Mouse (Mus musculus) neural tube, embryonic 14.5 days (tissue): ENCODE measurements at regions not wholly inside any gene's neighbourhood (a gene's known extent, or its start where the extent isn't known, plus 50 kb on each side); places are given as distances from the start of the nearest gene placed in this dataset.

Source experiments
- ATAC-seq: fragments of 200-750 bp; cut with Nextera tagmentation; 2 replicates; pipeline ENCODE4 v1.8.0; 2017; ENCODE audit warnings: low read depth, mild to moderate bottlenecking, moderate TSS enrichment, moderate library complexity
- H3K27ac ChIP-seq: fragments of 300-500 bp; sonication (generic); 2 replicates; pipeline ENCODE4 v1.5.1; 2014; ENCODE audit warnings: low read depth, mild to moderate bottlenecking, control low read depth, low read length, moderate library complexity, mixed read lengths
- H3K27me3 ChIP-seq: fragments of 300-500 bp; sonication (generic); 2 replicates; pipeline ENCODE4 v1.6.1; 2014; ENCODE audit warnings: low read length; ENCODE audit not compliant: control insufficient read depth, insufficient read depth
- H3K36me3 ChIP-seq: fragments of 300-500 bp; sonication (generic); 2 replicates; pipeline ENCODE4 v1.6.1; 2014; ENCODE audit warnings: low read length, mixed read lengths; ENCODE audit not compliant: control insufficient read depth, insufficient read depth
- H3K4me1 ChIP-seq: fragments of 300-500 bp; sonication (generic); 2 replicates; pipeline ENCODE4 v1.6.1; 2014; ENCODE audit warnings: low read length; ENCODE audit not compliant: control insufficient read depth, insufficient read depth
- H3K4me2 ChIP-seq: fragments of 300-500 bp; sonication (generic); 2 replicates; pipeline ENCODE4 v1.6.1; 2014; ENCODE audit warnings: mild to moderate bottlenecking, low read depth, low read length, control low read depth
- H3K4me3 ChIP-seq: fragments of 300-500 bp; sonication (generic); 2 replicates; pipeline ENCODE4 v1.5.1; 2014; ENCODE audit warnings: low read depth, low read length, control low read depth, mixed read lengths
- H3K9ac ChIP-seq: fragments of 300-500 bp; sonication (generic); replicated peaks from 2 replicates; pipeline ENCODE4 v1.6.1; 2014; ENCODE audit warnings: low read depth, mild to moderate bottlenecking, control low read depth, low read length, mixed read lengths
- H3K9me3 ChIP-seq: fragments of 300-500 bp; sonication (generic); 2 replicates; pipeline ENCODE4 v1.6.1; 2016; ENCODE audit warnings: low read length; ENCODE audit not compliant: control insufficient read depth
- WGBS: fragments of 180-500 bp; shearing (Covaris S2); extraction: QIAGEN DNeasy Blood & Tissue Kit; methylation state at CpG from one replicate; pipeline ENCODE4 v1.1.7; 2014; 5-methylcytosine and 5-hydroxymethylcytosine counted together

DNA sequence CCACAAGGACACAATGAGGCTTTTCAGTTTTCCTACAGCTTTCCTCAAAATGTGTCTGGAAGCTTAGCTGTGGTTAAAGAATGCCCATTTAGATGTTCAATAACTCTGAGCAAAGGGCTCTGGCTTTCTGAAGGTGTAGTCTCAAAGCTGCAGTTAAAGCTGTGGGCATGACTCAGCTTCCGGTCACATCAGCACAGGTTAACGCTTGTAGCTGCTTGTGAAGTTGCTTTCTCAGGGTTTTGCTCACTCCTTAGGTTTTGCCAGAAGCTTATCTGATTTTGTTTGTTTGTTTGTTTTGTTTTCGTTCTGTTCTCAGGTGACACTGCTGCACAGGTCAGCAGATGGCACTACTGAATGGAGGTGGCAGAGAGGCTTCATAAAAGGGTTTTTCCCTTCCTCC is 444.2 kb downstream of the Ets1 start:
- Histone ChIP-seq H3K4me2 (no peak overlapping the region), H3K27me3 (no peaks in the 10 kb centered on the region), H3K4me3 (no peak overlapping the region), H3K36me3 (no peaks in the 10 kb centered on the region), H3K9ac (no peak overlapping the region), H3K4me1 (no peaks in the 10 kb centered on the region), H3K9me3 (no peaks in the 10 kb centered on the region), H3K27ac (no peak overlapping the region)
- ATAC-seq: no peak
- WGBS: 83% methylated on average over 3 of the region's 3 CpGs

DNA sequence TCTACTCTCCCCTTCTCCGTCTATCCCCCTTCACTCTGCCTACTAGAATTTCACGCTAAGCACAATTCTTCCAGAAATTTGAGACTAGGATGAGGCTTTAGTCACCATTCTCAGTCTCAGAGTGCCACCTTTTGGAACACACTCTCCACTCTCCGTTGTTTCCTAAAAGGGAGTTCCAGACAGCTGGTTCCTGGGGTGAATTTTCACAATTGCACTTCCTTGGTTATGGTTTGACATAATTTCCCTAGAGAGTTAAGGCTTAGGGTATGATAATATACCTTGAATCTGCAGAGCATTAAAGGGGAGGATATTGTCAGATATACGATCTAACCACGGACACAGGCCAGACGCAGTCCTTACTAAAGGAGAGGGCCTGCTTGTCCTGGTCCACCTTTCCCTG is 444.8 kb downstream of the Ets1 start:
- H3K36me3 ChIP-seq: no peaks in the 10 kb centered on the region
- H3K4me2 ChIP-seq: no peak overlapping the region
- no peak overlapping the region for H3K9ac ChIP-seq
- H3K27ac ChIP-seq: no peak overlapping the region
- H3K4me3 ChIP-seq: no peak overlapping the region
- no peak for ATAC-seq
- H3K9me3 ChIP-seq: no peaks in the 10 kb centered on the region
- H3K4me1 ChIP-seq: no peaks in the 10 kb centered on the region
- WGBS: 65% methylated on average over 6 of the region's 6 CpGs
- no peaks in the 10 kb centered on the region for H3K27me3 ChIP-seq

DNA sequence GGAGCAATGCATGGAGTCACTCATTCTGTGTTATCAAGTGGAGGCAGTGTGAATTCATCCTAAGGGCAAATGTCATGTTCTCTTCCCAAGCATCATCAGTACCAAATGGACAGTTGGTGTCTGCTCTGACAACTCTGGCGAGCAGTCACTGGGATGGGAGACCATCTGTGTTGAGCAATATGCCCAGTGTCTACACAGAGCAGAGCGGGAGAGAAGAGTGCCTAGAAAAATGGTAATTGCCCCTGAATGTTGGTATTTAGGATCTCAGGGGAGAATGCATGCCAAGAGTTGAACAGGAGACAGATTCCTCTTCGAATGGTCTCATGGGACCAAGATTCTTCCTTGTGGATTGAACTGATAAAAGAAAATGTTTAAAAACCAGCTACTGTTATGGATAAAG is 454.0 kb downstream of the Ets1 start:
- 81% methylated on average over 3 of the region's 3 CpGs for whole genome bisulfite sequencing
- Histone ChIP-seq H3K4me1 (no peaks in the 10 kb centered on the region), H3K9ac (no peak overlapping the region), H3K4me2 (no peak overlapping the region), H3K4me3 (no peak overlapping the region), H3K27ac (no peak overlapping the region), H3K36me3 (no peaks in the 10 kb centered on the region), H3K27me3 (no peaks in the 10 kb centered on the region), H3K9me3 (no peaks in the 10 kb centered on the region)
- ATAC-seq: no peak

DNA sequence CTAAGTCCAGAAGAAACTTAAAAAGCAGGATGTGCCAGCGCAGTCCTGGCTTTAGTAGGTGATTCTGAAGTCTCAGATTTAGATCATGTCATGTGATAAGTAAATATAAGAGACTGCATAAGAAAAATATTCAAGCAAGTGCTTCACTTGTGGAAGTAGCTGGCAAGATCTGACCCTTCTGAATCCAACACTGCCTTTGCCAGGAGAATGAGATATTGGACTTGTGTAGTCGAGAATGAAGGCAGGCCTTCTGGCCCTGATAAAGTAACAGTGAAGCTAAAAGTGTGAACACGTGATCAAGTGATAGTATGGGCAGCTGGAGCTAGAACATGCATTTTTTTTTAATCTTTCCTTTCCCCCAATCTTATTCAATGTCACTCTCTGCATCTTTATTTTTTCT is 455.6 kb downstream of the Ets1 start:
- no peaks in the 10 kb centered on the region for H3K27me3 ChIP-seq
- whole genome bisulfite sequencing: 91% methylated on average over 3 of the region's 3 CpGs
- ATAC-seq: no peak
- no peak overlapping the region for H3K4me2 ChIP-seq
- no peak overlapping the region for H3K4me3 ChIP-seq
- H3K36me3 ChIP-seq: no peaks in the 10 kb centered on the region
- no peak overlapping the region for H3K27ac ChIP-seq
- H3K9ac ChIP-seq: no peak overlapping the region
- no peaks in the 10 kb centered on the region for H3K9me3 ChIP-seq
- no peaks in the 10 kb centered on the region for H3K4me1 ChIP-seq

DNA sequence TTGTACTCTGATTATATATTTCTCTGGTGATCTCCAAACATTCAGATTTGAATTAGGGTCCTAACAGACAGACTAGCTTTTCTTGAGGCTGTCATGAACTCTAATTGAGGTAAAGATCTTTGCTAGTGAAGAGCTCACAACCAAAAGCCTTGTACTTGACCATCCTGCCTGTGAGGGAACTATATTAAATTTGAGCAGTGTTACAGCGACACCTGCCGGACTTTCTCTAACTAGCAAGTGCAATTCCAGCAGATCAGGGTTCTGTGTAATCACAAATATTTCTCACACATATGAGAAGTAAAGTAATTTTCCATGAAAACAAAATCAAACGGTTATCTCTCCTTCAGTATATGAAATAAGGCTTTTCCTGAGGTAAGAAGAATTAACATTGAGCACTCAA is 459.6 kb downstream of the Ets1 start:
- no peak overlapping the region for H3K4me2 ChIP-seq
- no peaks in the 10 kb centered on the region for H3K4me1 ChIP-seq
- H3K9ac ChIP-seq: no peak overlapping the region
- no peaks in the 10 kb centered on the region for H3K9me3 ChIP-seq
- no peaks in the 10 kb centered on the region for H3K36me3 ChIP-seq
- no peak overlapping the region for H3K27ac ChIP-seq
- ATAC-seq: peak; percentile 44; the same call in 1 of the 2 replicates
- no peaks in the 10 kb centered on the region for H3K27me3 ChIP-seq
- WGBS: under 1% methylated on average over 3 of the region's 3 CpGs
- H3K4me3 ChIP-seq: no peak overlapping the region

DNA sequence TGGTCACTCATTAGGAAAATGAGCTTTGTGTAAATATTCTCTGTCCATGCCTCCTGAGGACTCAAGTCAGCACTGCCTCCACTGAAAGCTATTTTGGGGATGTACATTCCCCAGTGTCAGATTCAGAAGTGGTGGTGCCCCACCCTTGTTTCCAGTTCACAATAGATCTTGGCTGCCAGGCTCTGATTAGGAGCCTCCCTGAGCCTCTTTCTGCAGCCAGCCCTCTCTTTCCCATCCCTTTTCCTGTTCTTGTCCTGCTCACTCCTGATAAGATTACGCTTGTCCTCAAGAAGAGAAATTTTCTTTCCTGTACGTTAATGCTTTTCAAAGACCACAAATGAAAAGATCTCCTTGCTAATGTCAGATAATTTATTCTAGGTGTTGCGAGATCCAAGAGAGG is 465.2 kb downstream of the Ets1 start:
- Histone ChIP-seq H3K36me3 (no peaks in the 10 kb centered on the region), H3K9ac (no peak overlapping the region), H3K4me3 (no peak overlapping the region), H3K27me3 (no peaks in the 10 kb centered on the region), H3K4me2 (no peak overlapping the region), H3K9me3 (no peaks in the 10 kb centered on the region), H3K4me1 (0 out of 2 replicates have a peak, but pooled peaks cover 2% of the 10 kb centered on the region), H3K27ac (no peak overlapping the region)
- ATAC-seq: no peak
- 83% methylated on average over 3 of the region's 3 CpGs for WGBS

DNA sequence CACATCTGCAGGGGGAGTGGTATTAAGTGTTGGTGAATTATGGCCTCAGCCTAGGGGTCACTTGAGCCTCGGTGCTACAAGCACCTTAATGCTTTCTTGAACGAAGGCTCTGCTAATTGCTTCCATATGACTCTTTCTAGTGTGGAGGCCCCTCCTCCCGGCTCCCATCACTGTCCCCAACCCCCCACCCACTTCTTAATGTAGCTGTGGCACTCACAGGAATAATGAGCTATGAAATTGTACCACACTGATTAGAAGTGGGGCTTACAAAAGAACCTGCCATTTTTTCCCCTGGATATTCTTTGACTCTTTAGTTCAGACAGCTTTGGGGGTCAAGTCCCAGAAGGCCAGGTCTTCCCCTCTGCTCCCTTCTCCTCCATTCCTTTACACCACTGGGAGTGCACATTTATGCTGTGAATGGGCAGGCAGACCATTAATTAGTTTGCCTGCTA is 468.6 kb downstream of the Ets1 start:
- no peaks in the 10 kb centered on the region for H3K9me3 ChIP-seq
- H3K27ac ChIP-seq: no peak overlapping the region
- no peak overlapping the region for H3K9ac ChIP-seq
- H3K36me3 ChIP-seq: no peaks in the 10 kb centered on the region
- H3K4me2 ChIP-seq: no peak overlapping the region
- 15% methylated on average over 3 of the region's 3 CpGs for WGBS
- H3K4me1 ChIP-seq: 0 out of 2 replicates have a peak, but pooled peaks cover 2% of the 10 kb centered on the region
- ATAC-seq: no peak
- H3K27me3 ChIP-seq: no peaks in the 10 kb centered on the region
- no peak overlapping the region for H3K4me3 ChIP-seq

DNA sequence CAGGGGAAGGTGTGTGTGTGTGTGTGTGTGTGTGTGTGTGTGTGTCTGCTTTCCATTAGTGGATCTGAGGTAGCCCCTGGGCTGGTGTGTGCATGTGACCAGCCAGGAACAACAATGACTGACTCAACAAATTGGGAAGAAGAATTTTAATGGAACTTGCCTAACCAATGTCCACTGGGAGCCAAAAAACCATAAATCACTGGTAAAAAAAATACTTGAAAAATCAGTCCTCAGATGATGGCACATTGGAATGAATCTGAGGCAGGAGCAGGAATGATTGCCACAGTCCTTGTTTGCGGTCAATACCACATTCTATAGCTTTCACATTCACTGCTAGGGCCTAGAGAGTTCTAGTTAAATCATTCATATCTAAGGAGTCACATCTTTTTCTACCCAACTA is 487.8 kb downstream of the Ets1 start:
- Histone ChIP-seq H3K4me2 (no peak overlapping the region), H3K9me3 (no peaks in the 10 kb centered on the region), H3K36me3 (no peaks in the 10 kb centered on the region), H3K9ac (no peak overlapping the region), H3K27ac (no peak overlapping the region), H3K4me1 (no peaks in the 10 kb centered on the region), H3K4me3 (no peak overlapping the region), H3K27me3 (no peaks in the 10 kb centered on the region)
- 100% methylated on average over 1 of the region's 1 CpGs for WGBS
- ATAC-seq: no peak

DNA sequence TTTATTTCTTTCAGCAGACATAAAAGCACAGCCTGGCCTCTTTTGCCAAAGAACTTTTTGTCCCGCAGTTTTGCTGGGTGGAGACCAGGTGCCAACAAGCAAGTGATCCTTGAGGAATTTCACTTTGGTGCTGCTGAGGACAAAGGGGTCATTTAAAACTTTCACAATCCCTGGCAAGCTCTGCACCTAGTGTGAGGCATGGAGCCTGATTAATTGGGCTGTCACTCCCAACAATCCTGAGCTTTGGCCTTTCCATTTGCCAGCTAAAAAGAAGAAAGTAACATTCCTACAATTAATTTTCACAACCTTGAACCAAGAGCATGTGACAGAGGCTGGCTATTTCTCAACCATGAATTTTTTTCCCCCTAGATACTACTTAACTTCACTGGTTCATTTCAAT is 516.2 kb downstream of the Ets1 start:
- no peak for ATAC-seq
- H3K27me3 ChIP-seq: no peaks in the 10 kb centered on the region
- H3K27ac ChIP-seq: no peak overlapping the region
- no peak overlapping the region for H3K4me2 ChIP-seq
- no peaks in the 10 kb centered on the region for H3K4me1 ChIP-seq
- H3K4me3 ChIP-seq: no peak overlapping the region
- WGBS: 24% methylated on average over 1 of the region's 1 CpGs
- no peak overlapping the region for H3K9ac ChIP-seq
- no peaks in the 10 kb centered on the region for H3K9me3 ChIP-seq
- H3K36me3 ChIP-seq: no peaks in the 10 kb centered on the region

DNA sequence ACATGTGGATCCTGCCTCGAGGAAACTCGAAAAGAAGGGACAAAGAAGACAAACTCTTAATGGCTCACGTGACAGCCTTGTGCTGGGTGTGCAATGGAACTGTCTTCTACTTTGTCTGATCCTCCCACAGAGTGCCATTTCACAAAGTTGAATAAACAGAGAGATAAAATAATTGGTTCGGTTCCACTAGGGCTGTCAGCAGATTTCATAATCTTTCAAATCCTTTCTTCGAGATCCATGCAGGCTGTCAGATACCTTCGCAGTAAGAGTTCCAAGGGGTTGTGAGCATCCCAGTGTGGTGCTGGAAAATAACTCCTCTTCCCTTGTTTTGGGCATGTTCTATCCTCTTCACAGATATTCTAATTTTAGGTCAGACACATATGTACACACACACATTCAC is 532.1 kb downstream of the Ets1 start:
- H3K4me3 ChIP-seq: no peak overlapping the region
- H3K4me2 ChIP-seq: no peak overlapping the region
- H3K9ac ChIP-seq: no peak overlapping the region
- H3K27ac ChIP-seq: no peak overlapping the region
- H3K4me1 ChIP-seq: no peaks in the 10 kb centered on the region
- H3K27me3 ChIP-seq: no peaks in the 10 kb centered on the region
- WGBS: 81% methylated on average over 6 of the region's 6 CpGs
- no peaks in the 10 kb centered on the region for H3K36me3 ChIP-seq
- no peaks in the 10 kb centered on the region for H3K9me3 ChIP-seq
- no peak for ATAC-seq
